In the genomic region with DNA sequence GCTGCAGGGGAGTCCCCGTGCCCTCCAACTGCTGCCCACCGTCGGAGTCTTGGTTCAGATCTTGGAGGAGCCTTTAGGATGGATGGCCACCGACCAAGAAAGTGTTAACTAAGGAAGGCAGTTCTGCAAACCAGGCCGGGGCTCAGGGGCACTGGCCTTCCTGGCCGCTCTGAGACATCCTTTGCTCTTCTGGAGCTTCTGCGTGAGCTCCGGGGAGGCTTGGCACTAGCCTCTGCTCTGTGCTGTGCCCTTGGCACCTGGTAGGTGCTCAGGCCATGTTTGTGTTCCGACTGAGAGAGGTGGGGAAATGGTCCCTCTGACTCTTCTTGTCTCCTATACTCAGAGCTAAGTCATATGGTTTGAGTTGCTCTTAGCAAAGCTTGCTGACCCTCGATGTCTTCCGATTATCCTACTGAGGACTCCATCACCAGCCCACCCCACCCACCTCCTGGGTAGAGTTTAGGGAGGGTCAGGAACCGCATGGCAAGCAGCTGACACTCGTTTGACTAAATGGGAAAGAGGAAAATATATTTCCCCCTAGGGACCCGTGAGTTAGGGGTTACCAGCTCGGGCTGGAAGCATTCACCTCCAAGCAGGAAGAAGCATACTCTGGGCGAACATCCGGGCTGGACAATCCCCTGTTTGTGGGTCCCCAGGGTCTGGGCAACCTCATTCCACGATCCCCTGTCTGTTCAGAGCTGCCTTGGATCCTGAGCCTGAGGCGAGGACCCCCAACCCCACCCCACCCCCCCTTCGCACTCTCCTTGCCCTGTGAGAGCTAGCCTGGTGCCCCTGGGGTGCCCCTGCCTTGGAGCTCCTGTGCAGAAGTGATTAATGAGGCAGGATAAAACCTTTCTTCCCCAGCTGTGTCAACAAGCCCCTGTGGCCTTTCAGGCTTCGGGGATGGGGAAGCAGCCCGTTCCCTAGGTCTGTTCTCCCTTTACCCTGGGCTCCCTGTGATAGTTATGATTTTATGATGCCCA, we compare ENCODE assay signal across 8 mouse cellular contexts. TPM values are rescaled to one million over a fixed set of nuclear protein-coding genes. Genes with fewer than 3 reads are reported as not detected.
DNase-seq lines count a peak whose midpoint lies in the region; ATAC-seq and TF ChIP-seq lines count a peak whose summit lies in the region.

No protein-coding gene starts in this region.

- 9% methylated on average over 22 of the region's 22 CpGs for WGBS in hindbrain, embryonic 15.5 days
- WGBS in midbrain, embryonic 12.5 days: 20% methylated on average over 22 of the region's 22 CpGs

- peak; percentile 23 for DNase-seq in gastrocnemius, adult 2 months
- no peak for DNase-seq in gastrocnemius, adult 8-10 months (ENCODE audit: low spot score in 2 of 2)
- peak; percentile 78 for DNase-seq in embryo, embryonic 10 days (ENCODE audit: low spot score)
- DNase-seq in cerebellum, postnatal 10 days: no peak
- DNase-seq in adrenal gland, postnatal 14 days: no peak
- DNase-seq in frontal cortex, postnatal 25 days (ENCODE audit: low spot score in 2 of 2): no peak

- peak overlapping the region; percentile 47 for H3K4me2 ChIP-seq in hindbrain, embryonic 15.5 days
- H3K4me2 ChIP-seq in midbrain, embryonic 12.5 days (replicated peaks): peak overlapping the region; percentile 47; the same call in 1 of the 2 replicates

- no peaks in the 10 kb centered on the region for H3K36me3 ChIP-seq in hindbrain, embryonic 15.5 days
- no peaks in the 10 kb centered on the region for H3K36me3 ChIP-seq in midbrain, embryonic 12.5 days

- H3K27me3 ChIP-seq in hindbrain, embryonic 15.5 days: peaks cover 10% of the 10 kb centered on the region; the same call in 1 of the 2 replicates
- H3K27me3 ChIP-seq in midbrain, embryonic 12.5 days: peaks cover 26% of the 10 kb centered on the region

- no peak overlapping the region for H3K9ac ChIP-seq in hindbrain, embryonic 15.5 days
- no peak overlapping the region for H3K9ac ChIP-seq in midbrain, embryonic 12.5 days (replicated peaks)

- peak overlapping the region; percentile 1 for H3K4me3 ChIP-seq in gastrocnemius, adult 2 months
- H3K4me3 ChIP-seq in hindbrain, embryonic 15.5 days: no peak overlapping the region
- no peak overlapping the region for H3K4me3 ChIP-seq in midbrain, embryonic 12.5 days

- intact Hi-C loops in gastrocnemius, adult 2 months (cut with DNase I): loop anchor here (10.0 kb wide), 1 partner anchor 159 kb away; no protein-coding TSS in a partner anchor

- H3K9me3 ChIP-seq in hindbrain, embryonic 15.5 days: no peaks in the 10 kb centered on the region
- H3K9me3 ChIP-seq in midbrain, embryonic 12.5 days: 0 out of 2 replicates have a peak, but pooled peaks cover 3% of the 10 kb centered on the region

- no peak for TF ChIP-seq CTCF in gastrocnemius, adult 2 months (IDR thresholded peaks at IDR 0.05)

- H3K4me1 ChIP-seq in hindbrain, embryonic 15.5 days (replicated peaks): peaks cover 18% of the 10 kb centered on the region
- peaks cover 19% of the 10 kb centered on the region for H3K4me1 ChIP-seq in midbrain, embryonic 12.5 days

- peak overlapping the region; percentile 50 for H3K27ac ChIP-seq in gastrocnemius, adult 2 months
- no peak overlapping the region for H3K27ac ChIP-seq in hindbrain, embryonic 15.5 days (replicated peaks)
- no peak overlapping the region for H3K27ac ChIP-seq in midbrain, embryonic 12.5 days (replicated peaks)

- ATAC-seq in hindbrain, embryonic 15.5 days (ENCODE audit: low FRiP score, low read depth): no peak; the same call in 1 of the 2 replicates
- no peak for ATAC-seq in midbrain, embryonic 12.5 days (ENCODE audit: low FRiP score, low read depth)

RNA-seq across cellular contexts. Expression of a gene that starts 30.2 kb away (rescaled TPM):
- total RNA-seq in gastrocnemius, adult 2 months (2021): 1 to 10 TPM; 2.7 to 3.1 TPM
- total RNA-seq in gastrocnemius, adult 8-10 months (2022): 1 to 10 TPM; 1.1 to 1.9 (median 1.5) TPM
- 14.4 and 21.3 TPM in 2 replicates for polyA plus RNA-seq in hindbrain, embryonic 15.5 days (2015; fragmentation: Nextera tagmentation; extraction: Ambion mirVana)
- polyA plus RNA-seq in midbrain, embryonic 12.5 days (2016; fragmentation: Nextera tagmentation; extraction: Ambion mirVana): 4.1 and 4.3 TPM in 2 replicates
- total RNA-seq in adrenal gland, postnatal 14 days (2021): 3.0 and 3.6 TPM in 2 replicates

Comparison
In these comparisons a context has a peak if more than half of its experiments do, and no peak if none do; other contexts are left out.
1. DNase-seq: peak in gastrocnemius, adult 2 months (single experiment) and embryo, embryonic 10 days (single experiment); none in gastrocnemius, adult 8-10 months (0 of 2), cerebellum, postnatal 10 days (0 of 2), adrenal gland, postnatal 14 days (single experiment) and frontal cortex, postnatal 25 days (0 of 2).